Mouse (Mus musculus) liver, embryonic 11.5 days (tissue): Measurements from ENCODE around the gene Them5. TPM values are rescaled to one million over a fixed set of nuclear protein-coding genes. Genes with fewer than 3 reads are reported as not detected.

Experiments used
- ATAC-seq: fragments of 200-750 bp; cut with Nextera tagmentation; replicated peaks from 2 replicates; pipeline ENCODE4 v1.8.0; 2017; ENCODE audit warnings: moderate number of reproducible peaks, mild to moderate bottlenecking, moderate TSS enrichment, moderate library complexity; ENCODE audit not compliant: low FRiP score
- DNase-seq: peaks from one replicate; pipeline ENCODE4 v3.0.0-alpha.2; 2017; ENCODE audit warnings: low spot score
- H3K27ac ChIP-seq: fragments of 300-500 bp; sonication (generic); 2 replicates; pipeline ENCODE4 v1.5.1; 2014; ENCODE audit warnings: mild to moderate bottlenecking, low read depth, low read length, control low read depth
- H3K27me3 ChIP-seq: fragments of 300-500 bp; sonication (generic); replicated peaks from 2 replicates; pipeline ENCODE4 v1.6.1; 2014; ENCODE audit warnings: low read length, mixed read lengths; ENCODE audit not compliant: control insufficient read depth, insufficient read depth
- H3K36me3 ChIP-seq: fragments of 300-500 bp; sonication (generic); 2 replicates; pipeline ENCODE4 v1.6.1; 2014; ENCODE audit warnings: mild to moderate bottlenecking, low read length, moderate library complexity, mixed read lengths; ENCODE audit not compliant: control insufficient read depth, insufficient read depth
- H3K4me1 ChIP-seq: fragments of 300-500 bp; sonication (generic); replicated peaks from 2 replicates; pipeline ENCODE4 v1.6.1; 2014; ENCODE audit warnings: low read length, mixed read lengths; ENCODE audit not compliant: control insufficient read depth, insufficient read depth
- H3K4me2 ChIP-seq: fragments of 300-500 bp; sonication (generic); 2 replicates; pipeline ENCODE4 v1.6.1; 2014; ENCODE audit warnings: mild to moderate bottlenecking, control low read depth, moderate library complexity
- H3K4me3 ChIP-seq: fragments of 300-500 bp; sonication (generic); 2 replicates; pipeline ENCODE4 v1.5.1; 2014; ENCODE audit warnings: low read depth, low read length, control low read depth
- H3K9ac ChIP-seq: fragments of 300-500 bp; sonication (generic); 2 replicates; pipeline ENCODE4 v1.6.1; 2014; ENCODE audit warnings: low read depth, low read length, control low read depth
- H3K9me3 ChIP-seq: fragments of 300-500 bp; sonication (generic); 2 replicates; pipeline ENCODE4 v1.6.1; 2016; ENCODE audit warnings: low read length, inconsistent platforms, mixed read lengths; ENCODE audit not compliant: control insufficient read depth
- WGBS: fragments of 180-500 bp; shearing (Covaris S2); extraction: QIAGEN DNeasy Blood & Tissue Kit; methylation state at CpG from one replicate; pipeline ENCODE4 v1.1.7; 2014; 5-methylcytosine and 5-hydroxymethylcytosine counted together
- polyA plus RNA-seq: library from polyadenylated mRNA; unstranded; fragments of >200 nt; fragmentation: Nextera tagmentation; extraction: Ambion mirVana; gene quantifications from 2 replicates; pipeline ENCODE4 v1.2.1, GENCODE M21; 2014

Them5 gene
- polyA plus RNA-seq, 1 experiment from 2014 or later = not detected

GRCm38 (mm10) chr3:94366761-94367160 is 24.9 kb downstream of the Them5 start:
- Histone ChIP-seq H3K9ac (no peak overlapping the region), H3K4me3 (no peak overlapping the region), H3K4me2 (no peak overlapping the region), H3K27ac (no peak overlapping the region), H3K4me1 (no peaks in the 10 kb centered on the region), H3K9me3 (no peaks in the 10 kb centered on the region), H3K27me3 (peaks cover 43% of the 10 kb centered on the region), H3K36me3 (no peaks in the 10 kb centered on the region)
- peak; percentile 40; the same call in 1 of the 2 replicates for ATAC-seq
- WGBS = 21% methylated on average over 3 of the region's 3 CpGs
- peak; percentile 75 for DNase-seq

- no peak overlapping the region for H3K4me2 ChIP-seq
- H3K9me3 ChIP-seq = no peaks in the 10 kb centered on the region
- no peak for ATAC-seq
- H3K27ac ChIP-seq = no peak overlapping the region
- peaks cover 35% of the 10 kb centered on the region for H3K27me3 ChIP-seq
- H3K4me1 ChIP-seq = no peaks in the 10 kb centered on the region
- H3K36me3 ChIP-seq = no peaks in the 10 kb centered on the region
- H3K4me3 ChIP-seq = no peak overlapping the region
- H3K9ac ChIP-seq = no peak overlapping the region
- no peak for DNase-seq
- 74% methylated on average over 6 of the region's 6 CpGs for WGBS
Measured at GRCm38 (mm10) chr3:94367511-94367910, 25.6 kb downstream of the Them5 start.

GRCm38 (mm10) chr3:94368631-94369030 is 26.7 kb downstream of the Them5 start:
- H3K4me1 ChIP-seq = no peaks in the 10 kb centered on the region; the same call in 1 of the 2 replicates
- WGBS = 53% methylated on average over 6 of the region's 6 CpGs
- ATAC-seq (no peak), DNase-seq (no peak)
- no peak overlapping the region for H3K4me3 ChIP-seq
- H3K36me3 ChIP-seq = no peaks in the 10 kb centered on the region
- H3K9me3 ChIP-seq = no peaks in the 10 kb centered on the region
- peaks cover 33% of the 10 kb centered on the region for H3K27me3 ChIP-seq
- no peak overlapping the region for H3K4me2 ChIP-seq
- no peak overlapping the region for H3K9ac ChIP-seq
- no peak overlapping the region for H3K27ac ChIP-seq

- no peak overlapping the region for H3K27ac ChIP-seq
- no peak for ATAC-seq
- H3K4me3 ChIP-seq = no peak overlapping the region
- H3K4me1 ChIP-seq = no peaks in the 10 kb centered on the region; the same call in 1 of the 2 replicates
- no peak overlapping the region for H3K4me2 ChIP-seq
- DNase-seq = no peak
- peaks cover 26% of the 10 kb centered on the region for H3K27me3 ChIP-seq
- no peak overlapping the region for H3K9ac ChIP-seq
- WGBS = 36% methylated on average over 2 of the region's 2 CpGs
- no peaks in the 10 kb centered on the region for H3K36me3 ChIP-seq
- H3K9me3 ChIP-seq = no peaks in the 10 kb centered on the region
Measured at GRCm38 (mm10) chr3:94369709-94370108, 27.8 kb downstream of the Them5 start.

- ATAC-seq (peak; percentile 39; the same call in 1 of the 2 replicates), DNase-seq (no peak)
- H3K4me1 ChIP-seq = no peaks in the 10 kb centered on the region; the same call in 1 of the 2 replicates
- WGBS = 7% methylated on average over 11 of the region's 11 CpGs
- H3K9me3 ChIP-seq = no peaks in the 10 kb centered on the region
- H3K27me3 ChIP-seq = peaks cover 15% of the 10 kb centered on the region
- peak overlapping the region; percentile 34; the same call in 1 of the 2 replicates for H3K4me2 ChIP-seq
- H3K9ac ChIP-seq = no peak overlapping the region
- no peak overlapping the region for H3K27ac ChIP-seq
- H3K4me3 ChIP-seq = no peak overlapping the region
- H3K36me3 ChIP-seq = no peaks in the 10 kb centered on the region
Measured at GRCm38 (mm10) chr3:94371637-94372036, 29.7 kb downstream of the Them5 start.

- 0% methylated on average over 3 of the region's 3 CpGs for WGBS
- no peaks in the 10 kb centered on the region for H3K36me3 ChIP-seq
- H3K4me1 ChIP-seq = no peaks in the 10 kb centered on the region; the same call in 1 of the 2 replicates
- H3K4me2 ChIP-seq = no peak overlapping the region; the same call in 1 of the 2 replicates
- H3K9me3 ChIP-seq = no peaks in the 10 kb centered on the region
- DNase-seq = no peak
- no peak overlapping the region for H3K4me3 ChIP-seq
- H3K27ac ChIP-seq = no peak overlapping the region
- H3K9ac ChIP-seq = no peak overlapping the region
- H3K27me3 ChIP-seq = peaks cover 15% of the 10 kb centered on the region
- ATAC-seq = no peak; the same call in 1 of the 2 replicates
Measured at GRCm38 (mm10) chr3:94372038-94372437, 30.1 kb downstream of the Them5 start.

- H3K36me3 ChIP-seq = no peaks in the 10 kb centered on the region
- WGBS = 20% methylated on average over 5 of the region's 5 CpGs
- H3K9ac ChIP-seq = no peak within 1 kb of the TSS
- no peaks in the 10 kb centered on the region; the same call in 1 of the 2 replicates for H3K4me1 ChIP-seq
- ATAC-seq = no peak
- peaks cover 15% of the 10 kb centered on the region for H3K27me3 ChIP-seq
- peak within 1 kb of the TSS; percentile 39 for H3K4me2 ChIP-seq
- no peak within 1 kb of the TSS; the same call in 1 of the 2 replicates for H3K4me3 ChIP-seq
- H3K27ac ChIP-seq = no peak within 1 kb of the TSS
- DNase-seq = no peak
- H3K9me3 ChIP-seq = no peaks in the 10 kb centered on the region
Measured at GRCm38 (mm10) chr3:94372641-94373040, 30.7 kb downstream of the Them5 start, which contains the start of gene Rorc. Rorc (plus strand) TSS chr3:94372794.

GRCm38 (mm10) chr3:94373090-94373489 is 31.2 kb downstream of the Them5 start:
- Histone ChIP-seq H3K27me3 (peaks cover 15% of the 10 kb centered on the region), H3K4me2 (peak overlapping the region; percentile 39), H3K27ac (no peak overlapping the region), H3K9ac (no peak overlapping the region), H3K4me1 (no peaks in the 10 kb centered on the region; the same call in 1 of the 2 replicates), H3K9me3 (no peaks in the 10 kb centered on the region), H3K36me3 (no peaks in the 10 kb centered on the region), H3K4me3 (no peak overlapping the region; the same call in 1 of the 2 replicates)
- DNase-seq = no peak
- no peak for ATAC-seq
- WGBS = 9% methylated on average over 10 of the region's 10 CpGs

GRCm38 (mm10) chr3:94373597-94374011 is 31.7 kb downstream of the Them5 start:
- Histone ChIP-seq H3K9ac (no peak overlapping the region), H3K9me3 (no peaks in the 10 kb centered on the region), H3K4me1 (no peaks in the 10 kb centered on the region; the same call in 1 of the 2 replicates), H3K27ac (no peak overlapping the region), H3K4me2 (peak overlapping the region; percentile 39), H3K4me3 (no peak overlapping the region), H3K27me3 (peaks cover 15% of the 10 kb centered on the region), H3K36me3 (no peaks in the 10 kb centered on the region)
- 7% methylated on average over 5 of the region's 5 CpGs for WGBS
- DNase-seq (no peak), ATAC-seq (no peak)
